Mouse (Mus musculus): ENCODE results near the gene Mettl21a.

Gene Mettl21a

GRCm38 (mm10) chr1:64614311-64614710, 2.7 kb downstream of the Mettl21a start:
- DNase-seq = no peak

DNA sequence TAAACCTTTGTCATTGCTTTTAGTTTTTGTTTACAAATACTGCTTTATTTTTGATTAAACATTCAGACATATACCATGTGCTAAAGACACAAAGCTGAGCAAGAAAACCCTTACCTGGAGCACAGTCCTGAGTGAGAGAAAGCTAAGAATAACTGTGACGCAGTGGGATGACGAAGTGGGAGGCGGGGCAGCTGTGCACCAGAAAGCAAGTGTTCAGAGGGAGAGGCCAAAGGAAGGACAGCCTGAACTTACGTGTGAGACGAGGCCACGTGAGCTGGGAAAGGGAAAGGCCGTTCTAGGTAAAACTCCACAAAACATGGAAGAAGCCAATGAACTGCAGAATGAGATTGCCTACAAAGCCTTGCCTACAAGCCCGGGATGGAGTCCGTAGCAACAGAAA, 7.1 kb downstream of the Mettl21a start:
- DNase-seq = no peak

DNA sequence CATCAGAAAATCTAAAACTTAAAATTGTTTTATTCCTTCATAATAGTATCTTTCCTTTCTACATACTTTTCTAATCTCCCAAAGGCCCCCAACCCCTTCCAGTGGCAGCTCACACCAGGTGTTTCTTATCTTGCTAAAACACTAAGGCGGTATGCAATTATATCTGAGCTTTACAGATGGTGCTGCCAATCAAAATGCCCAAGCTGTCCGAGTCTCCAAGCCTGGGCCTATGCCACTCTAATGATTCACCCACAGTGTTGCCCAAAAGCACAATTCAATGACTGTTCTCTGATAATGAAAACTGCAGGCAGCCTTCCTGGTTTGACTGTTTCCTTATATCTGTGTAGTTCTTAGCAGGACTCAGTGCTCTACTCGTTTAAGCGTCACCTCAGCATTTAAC, 7.9 kb downstream of the Mettl21a start:
- DNase-seq = no peak

- no peak for DNase-seq
Observed at GRCm38 (mm10) chr1:64603381-64603780, 13.7 kb downstream of the Mettl21a start.

- no peak for DNase-seq
Observed at GRCm38 (mm10) chr1:64601242-64601842, 15.7 kb downstream of the Mettl21a start.

GRCm38 (mm10) chr1:64600413-64601077, 16.5 kb downstream of the Mettl21a start:
- no peak for DNase-seq

- DNase-seq = no peak
Observed at GRCm38 (mm10) chr1:64598926-64599325, 18.1 kb downstream of the Mettl21a start.

- DNase-seq = no peak
Observed at GRCm38 (mm10) chr1:64578801-64579200, 38.2 kb downstream of the Mettl21a start.

GRCm38 (mm10) chr1:64577911-64578310, 39.1 kb downstream of the Mettl21a start:
- peak in 1 of 2 experiments; percentile 18 for DNase-seq

DNA sequence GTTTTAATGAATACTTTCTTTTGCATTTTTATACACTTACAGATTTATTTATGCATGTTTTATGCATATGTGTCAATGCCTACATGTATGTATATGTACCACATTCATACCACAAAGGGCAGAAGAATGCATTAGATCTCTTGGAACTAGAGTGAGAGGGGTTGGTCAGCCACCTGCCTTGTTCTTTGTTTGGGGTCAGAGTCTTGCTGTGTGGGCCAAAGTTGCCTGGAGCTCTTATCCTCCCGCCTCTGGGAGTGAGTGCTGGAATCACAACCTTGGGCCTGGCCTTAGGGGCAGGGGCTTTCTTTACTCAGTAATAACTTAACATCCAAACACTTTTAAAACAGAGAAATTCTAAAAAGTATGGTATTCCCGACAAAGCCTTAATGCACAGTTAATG, 40.3 kb downstream of the Mettl21a start:
- no peak for DNase-seq

GRCm38 (mm10) chr1:64576022-64576421, 41.0 kb downstream of the Mettl21a start:
- no peak for DNase-seq

- DNase-seq = no peak
Observed at GRCm38 (mm10) chr1:64568206-64568605, 48.8 kb downstream of the Mettl21a start.

- DNase-seq = no peak
Observed at GRCm38 (mm10) chr1:64560105-64560504, 56.9 kb downstream of the Mettl21a start.
